12 mouse cellular contexts compared by ENCODE assay signal in the genomic region with DNA sequence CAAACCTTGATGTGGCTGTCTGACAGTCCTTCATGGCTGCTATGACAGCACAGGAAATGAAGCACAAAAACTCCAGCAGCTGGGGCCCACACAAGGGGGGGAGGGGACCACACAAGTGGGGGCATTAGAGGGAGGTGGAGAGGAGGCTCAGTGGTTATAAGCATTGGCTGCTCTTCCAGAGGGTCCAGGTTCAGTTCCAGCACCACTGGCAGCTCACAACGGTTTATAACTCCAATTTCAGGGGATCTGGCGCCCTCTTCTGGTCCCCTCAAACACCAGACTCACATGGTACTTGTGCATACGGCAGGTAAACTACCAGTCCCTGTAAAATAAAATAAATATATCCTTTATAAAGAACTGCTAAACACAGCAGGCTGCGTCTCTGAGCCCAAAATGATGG. TPM values are rescaled to one million over a fixed set of nuclear protein-coding genes. Genes with fewer than 3 reads are reported as not detected.
A peak's percentile ranks its signal among the peaks of the same experiment; 100 is the strongest.
DNase-seq lines count a peak whose midpoint lies in the region; ATAC-seq and TF ChIP-seq lines count a peak whose summit lies in the region.
"Had no signal": no experiment of that assay in that cellular context is flagged by ENCODE, and none has a peak within 500 bp of the region (broad histone marks: within the 10 kb centered on the region; RNA-seq: fewer than 3 reads in every experiment).

No protein-coding gene starts in this region.

- TF ChIP-seq CTCF in kidney, adult 2 months (conservative IDR thresholded peaks at IDR 0.05; ENCODE audit: insufficient read depth, insufficient read length, low read depth, low read length): peak; percentile 46
- peak; percentile 54; the same call in 1 of the 2 replicates for TF ChIP-seq CTCF in thymus, adult 2 months (IDR thresholded peaks at IDR 0.05; ENCODE audit: borderline replicate concordance, control insufficient read depth, extremely low read depth, insufficient read depth, low read length, poor library complexity)

- no peak overlapping the region for H3K4me3 ChIP-seq in kidney, adult 2 months (ENCODE audit: insufficient read depth, low read depth, low read length)
- H3K4me3 ChIP-seq in kidney, embryonic 14.5 days (ENCODE audit: low read length): no peak overlapping the region
- H3K4me3 ChIP-seq in thymus, adult 2 months (ENCODE audit: control insufficient read depth, insufficient read depth, low read length): no peak overlapping the region
- H3K4me3 ChIP-seq: limb, embryonic 12.5 days; megakaryocyte, embryonic 14.5 days; neural tube, embryonic 12.5 days had no signal

- H3K4me1 ChIP-seq in kidney, adult 2 months (ENCODE audit: control insufficient read depth, insufficient read depth, low read length): peaks cover 7% of the 10 kb centered on the region; the same call in 1 of the 2 replicates
- no peaks in the 10 kb centered on the region for H3K4me1 ChIP-seq in kidney, embryonic 14.5 days (ENCODE audit: control insufficient read depth, insufficient read depth, low read length)
- H3K4me1 ChIP-seq in thymus, adult 2 months (replicated peaks; ENCODE audit: control insufficient read depth, insufficient read depth, low read length): peaks cover 10% of the 10 kb centered on the region
- H3K4me1 ChIP-seq: limb, embryonic 12.5 days; neural tube, embryonic 12.5 days had no signal

- DNase-seq in kidney, adult 2 months: no peak
- no peak for DNase-seq in thymus, adult 2 months
- DNase-seq in thymus, adult 18-20 months: no peak
- no peak for DNase-seq in embryo, embryonic 11 days
- DNase-seq in adrenal gland, postnatal 4 days (ENCODE audit: low spot score in 2 of 2): no peak
- no peak for DNase-seq in embryo, embryonic 9.5 days (ENCODE audit: extremely low spot score)
- DNase-seq: adrenal gland, adult 2 months had no signal

- no peaks in the 10 kb centered on the region for H3K27me3 ChIP-seq in kidney, adult 2 months (replicated peaks; ENCODE audit: control insufficient read depth, insufficient read depth, low read length)
- H3K27me3 ChIP-seq in kidney, embryonic 14.5 days (ENCODE audit: control insufficient read depth, insufficient read depth, low read length): no peaks in the 10 kb centered on the region
- H3K27me3 ChIP-seq in thymus, adult 2 months (ENCODE audit: control insufficient read depth, insufficient read depth, low read length): no peaks in the 10 kb centered on the region
- H3K27me3 ChIP-seq: neural tube, embryonic 12.5 days had no signal

- 62% methylated on average over 4 of the region's 4 CpGs for WGBS in kidney, adult 2 months
- 55% methylated on average over 4 of the region's 4 CpGs for whole genome bisulfite sequencing in kidney, embryonic 14.5 days
- WGBS in thymus, adult 2 months: 82% methylated on average over 4 of the region's 4 CpGs

- TF ChIP-seq POLR2A in kidney, adult 2 months (IDR thresholded peaks at IDR 0.05; ENCODE audit: low read depth, low read length): no peak
- TF ChIP-seq POLR2A in thymus, adult 2 months (IDR thresholded peaks at IDR 0.05; ENCODE audit: control insufficient read depth, extremely low read depth, insufficient read depth, low read length, poor library complexity): no peak

- H3K9ac ChIP-seq in kidney, embryonic 14.5 days (ENCODE audit: low read depth, low read length): no peak overlapping the region
- H3K9ac ChIP-seq: limb, embryonic 12.5 days; neural tube, embryonic 12.5 days had no signal

- no peak overlapping the region for H3K4me2 ChIP-seq in kidney, embryonic 14.5 days (replicated peaks; ENCODE audit: low read depth, low read length)
- H3K4me2 ChIP-seq: limb, embryonic 12.5 days; neural tube, embryonic 12.5 days had no signal

- no peak for ATAC-seq in kidney, embryonic 14.5 days (ENCODE audit: low FRiP score, low TSS enrichment)
- ATAC-seq in common myeloid progenitor, adult 5-6 weeks (replicated peaks; ENCODE audit: low read depth, poor library complexity, severe bottlenecking): 0 out of 2 replicates have a peak, but pooled peaks have one; percentile 15

- H3K36me3 ChIP-seq in kidney, adult 2 months (ENCODE audit: control insufficient read depth, insufficient read depth, low read length): no peaks in the 10 kb centered on the region
- no peaks in the 10 kb centered on the region for H3K36me3 ChIP-seq in kidney, embryonic 14.5 days (ENCODE audit: control insufficient read depth, insufficient read depth, low read length)
- H3K36me3 ChIP-seq in thymus, adult 2 months (ENCODE audit: control insufficient read depth, insufficient read depth, low read length): no peaks in the 10 kb centered on the region
- H3K36me3 ChIP-seq: limb, embryonic 12.5 days; neural tube, embryonic 12.5 days had no signal

- H3K27ac ChIP-seq in kidney, adult 2 months (ENCODE audit: insufficient read depth, low read depth, low read length): no peak overlapping the region
- H3K27ac ChIP-seq in kidney, embryonic 14.5 days (ENCODE audit: low read depth, low read length): no peak overlapping the region
- H3K27ac ChIP-seq in thymus, adult 2 months (ENCODE audit: control insufficient read depth, insufficient read depth, low read length): no peak overlapping the region
- H3K27ac ChIP-seq: limb, embryonic 12.5 days; neural tube, embryonic 12.5 days had no signal

- H3K9me3 ChIP-seq in kidney, embryonic 14.5 days (ENCODE audit: control insufficient read depth, low read length): no peaks in the 10 kb centered on the region
- H3K9me3 ChIP-seq: limb, embryonic 12.5 days; neural tube, embryonic 12.5 days had no signal

RNA-seq across cellular contexts. Expression of a gene that starts 12.4 kb away (rescaled TPM):
- polyA plus RNA-seq in kidney, adult 2 months (2012; rRNA removed): 16.7 and 18.5 TPM in 2 replicates
- 13.1 and 30.6 TPM in 2 replicates for polyA plus RNA-seq in kidney, embryonic 14.5 days (2014; fragmentation: Nextera tagmentation; extraction: Ambion mirVana)
- polyA plus RNA-seq in thymus, adult 2 months (2012; rRNA removed): 219 and 378 TPM in 2 replicates
- 133 and 208 TPM in 2 replicates for total RNA-seq in common myeloid progenitor, adult 5-6 weeks (2017)
- total RNA-seq in adrenal gland, postnatal 4 days (2021): 10 to 100 TPM; 17.0 to 24.6 TPM

RNA-seq across cellular contexts. Expression of a gene that starts 27.5 kb away (rescaled TPM):
- 43.5 and 46.7 TPM in 2 replicates for polyA plus RNA-seq in kidney, adult 2 months (2012; rRNA removed)
- 11.6 and 14.1 TPM in 2 replicates for polyA plus RNA-seq in kidney, embryonic 14.5 days (2014; fragmentation: Nextera tagmentation; extraction: Ambion mirVana)
- 10.8 and 16.6 TPM in 2 replicates for polyA plus RNA-seq in thymus, adult 2 months (2012; rRNA removed)
- total RNA-seq in common myeloid progenitor, adult 5-6 weeks (2017): 1.7 and 3.7 TPM in 2 replicates
- 10 to 100 TPM; 12.9 to 17.8 TPM for total RNA-seq in adrenal gland, postnatal 4 days (2021)
